Mouse (Mus musculus): ENCODE results near the gene Gm9495. TPM values are rescaled to one million over a fixed set of nuclear protein-coding genes. Genes with fewer than 3 reads are reported as not detected.

Gene Gm9495
- polyA plus RNA-seq, 1 experiment from 2014 or later = not detected

Other genes with a start within 250 kb of the Gm9495 start
- 10.7 and 11.6 TPM in 2 replicates for gene Zfp930, start 244.5 kb downstream of the Gm9495 start, polyA plus RNA-seq (2015; fragmentation: Nextera tagmentation; extraction: Ambion mirVana)
- gene D130040H23Rik, start 182.5 kb downstream of the Gm9495 start, polyA plus RNA-seq (2015; fragmentation: Nextera tagmentation; extraction: Ambion mirVana) = 9.5 and 11.4 TPM in 2 replicates
- gene Gm7697, start 69.4 kb upstream of the Gm9495 start, polyA plus RNA-seq (2015; fragmentation: Nextera tagmentation; extraction: Ambion mirVana) = not detected in 2 replicates
- 43.8 and 44.4 TPM in 2 replicates for gene Zfp868, start 172.0 kb upstream of the Gm9495 start, polyA plus RNA-seq (2015; fragmentation: Nextera tagmentation; extraction: Ambion mirVana)
- 2.9 and 3.1 TPM in 2 replicates for gene Zfp964, start 200.9 kb upstream of the Gm9495 start, polyA plus RNA-seq (2015; fragmentation: Nextera tagmentation; extraction: Ambion mirVana)